Mouse (Mus musculus) neural tube, embryonic 14.5 days (tissue): Measurements from ENCODE around the gene Gm3250. TPM values are rescaled to one million over a fixed set of nuclear protein-coding genes. Genes with fewer than 3 reads are reported as not detected.
"Not testable (repeated sequence)": the region's sequence is repeated elsewhere in the genome, so short reads cannot be mapped to it uniquely, and the experiment has no call there.

Experiments
- ATAC-seq: fragments of 200-750 bp; cut with Nextera tagmentation; 2 replicates; pipeline ENCODE4 v1.8.0; 2017; ENCODE audit warnings: low read depth, mild to moderate bottlenecking, moderate TSS enrichment, moderate library complexity
- H3K27ac ChIP-seq: fragments of 300-500 bp; sonication (generic); 2 replicates; pipeline ENCODE4 v1.5.1; 2014; ENCODE audit warnings: low read depth, mild to moderate bottlenecking, control low read depth, low read length, moderate library complexity, mixed read lengths
- H3K27me3 ChIP-seq: fragments of 300-500 bp; sonication (generic); 2 replicates; pipeline ENCODE4 v1.6.1; 2014; ENCODE audit warnings: low read length; ENCODE audit not compliant: control insufficient read depth, insufficient read depth
- H3K36me3 ChIP-seq: fragments of 300-500 bp; sonication (generic); 2 replicates; pipeline ENCODE4 v1.6.1; 2014; ENCODE audit warnings: low read length, mixed read lengths; ENCODE audit not compliant: control insufficient read depth, insufficient read depth
- H3K4me1 ChIP-seq: fragments of 300-500 bp; sonication (generic); 2 replicates; pipeline ENCODE4 v1.6.1; 2014; ENCODE audit warnings: low read length; ENCODE audit not compliant: control insufficient read depth, insufficient read depth
- H3K4me2 ChIP-seq: fragments of 300-500 bp; sonication (generic); 2 replicates; pipeline ENCODE4 v1.6.1; 2014; ENCODE audit warnings: mild to moderate bottlenecking, low read depth, low read length, control low read depth
- H3K4me3 ChIP-seq: fragments of 300-500 bp; sonication (generic); 2 replicates; pipeline ENCODE4 v1.5.1; 2014; ENCODE audit warnings: low read depth, low read length, control low read depth, mixed read lengths
- H3K9ac ChIP-seq: fragments of 300-500 bp; sonication (generic); replicated peaks from 2 replicates; pipeline ENCODE4 v1.6.1; 2014; ENCODE audit warnings: low read depth, mild to moderate bottlenecking, control low read depth, low read length, mixed read lengths
- H3K9me3 ChIP-seq: fragments of 300-500 bp; sonication (generic); 2 replicates; pipeline ENCODE4 v1.6.1; 2016; ENCODE audit warnings: low read length; ENCODE audit not compliant: control insufficient read depth
- WGBS: fragments of 180-500 bp; shearing (Covaris S2); extraction: QIAGEN DNeasy Blood & Tissue Kit; methylation state at CpG from one replicate; pipeline ENCODE4 v1.1.7; 2014; 5-methylcytosine and 5-hydroxymethylcytosine counted together
- polyA plus RNA-seq: library from polyadenylated mRNA; unstranded; fragments of >200 nt; fragmentation: Nextera tagmentation; extraction: Ambion mirVana; gene quantifications from 2 replicates; pipeline ENCODE4 v1.2.1, GENCODE M21; 2014

Gm3250 gene
- polyA plus RNA-seq, 1 experiment from 2014 or later, result not detected

- Histone ChIP-seq H3K27me3 (no peaks in the 10 kb centered on the region), H3K9ac (no peak overlapping the region), H3K36me3 (no peaks in the 10 kb centered on the region), H3K9me3 (no peaks in the 10 kb centered on the region), H3K27ac (no peak overlapping the region), H3K4me3 (no peak overlapping the region), H3K4me1 (no peaks in the 10 kb centered on the region), H3K4me2 (no peak overlapping the region)
- WGBS, result 85% methylated on average over 1 of the region's 1 CpGs
- ATAC-seq, result no peak
Measured at GRCm38 (mm10) chr10:77769727-77770126, 12.6 kb downstream of the Gm3250 start.

GRCm38 (mm10) chr10:77759582-77759981, 22.8 kb downstream of the Gm3250 start, which contains the start of gene Gm3233:
TSS of gene Gm3233 (minus strand) at chr10:77759682.
- H3K27me3 ChIP-seq, H3K27ac ChIP-seq, H3K9me3 ChIP-seq, H3K4me2 ChIP-seq, H3K4me1 ChIP-seq, H3K4me3 ChIP-seq, H3K36me3 ChIP-seq, ATAC-seq, H3K9ac ChIP-seq: not testable (repeated sequence)
- WGBS, result no CpG with 5 or more reads among the region's 1 CpGs

DNA sequence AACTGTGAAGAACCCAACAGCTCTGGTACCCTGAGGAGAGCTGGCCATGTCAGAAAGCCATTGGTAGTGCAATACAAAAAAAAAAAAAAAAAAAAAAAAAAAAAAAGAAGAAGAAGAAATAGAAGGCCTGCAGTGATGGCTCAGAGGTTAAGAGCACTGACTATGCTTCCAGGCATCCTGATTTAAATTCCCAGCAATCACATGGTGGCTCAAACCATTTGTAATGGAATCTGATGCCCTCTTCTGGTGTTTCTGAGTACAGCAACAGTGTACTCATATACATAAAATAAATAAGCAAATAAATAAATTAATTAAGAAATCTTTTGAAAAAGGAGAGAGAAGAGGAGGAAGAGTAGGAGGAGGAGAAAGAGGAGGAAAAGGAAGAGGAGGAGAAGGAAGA, 28.9 kb downstream of the Gm3250 start:
- no peak for ATAC-seq
- no peak overlapping the region for H3K4me2 ChIP-seq
- H3K36me3 ChIP-seq, result no peaks in the 10 kb centered on the region
- no peak overlapping the region for H3K4me3 ChIP-seq
- no peaks in the 10 kb centered on the region for H3K27me3 ChIP-seq
- H3K27ac ChIP-seq, result no peak overlapping the region
- H3K9me3 ChIP-seq, result no peaks in the 10 kb centered on the region
- no peaks in the 10 kb centered on the region for H3K4me1 ChIP-seq
- H3K9ac ChIP-seq, result no peak overlapping the region

DNA sequence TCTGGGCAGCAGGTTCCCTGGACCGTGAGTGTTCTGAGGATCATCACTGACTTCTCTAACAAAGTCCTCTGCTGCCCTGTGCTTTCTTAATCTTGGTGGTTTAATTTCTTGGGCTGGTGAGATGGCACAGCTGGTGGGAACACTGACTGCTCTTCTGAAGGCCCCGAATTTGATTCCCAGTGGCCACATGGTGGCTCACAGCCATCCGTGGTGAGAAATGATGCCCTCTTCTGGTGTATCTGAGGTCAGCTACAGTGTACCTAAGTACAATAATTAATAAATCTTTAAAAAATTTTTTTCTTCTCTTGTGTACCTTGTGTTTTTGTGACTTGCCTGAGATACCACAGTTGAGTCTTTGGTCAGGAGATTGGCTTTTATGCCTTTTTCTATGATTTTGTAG, 30.0 kb downstream of the Gm3250 start:
- H3K4me3 ChIP-seq, H3K9ac ChIP-seq, ATAC-seq, H3K36me3 ChIP-seq, H3K9me3 ChIP-seq, H3K27ac ChIP-seq, H3K4me2 ChIP-seq, H3K4me1 ChIP-seq, H3K27me3 ChIP-seq: not testable (repeated sequence)
- WGBS, result 65% methylated on average over 3 of the region's 3 CpGs

DNA sequence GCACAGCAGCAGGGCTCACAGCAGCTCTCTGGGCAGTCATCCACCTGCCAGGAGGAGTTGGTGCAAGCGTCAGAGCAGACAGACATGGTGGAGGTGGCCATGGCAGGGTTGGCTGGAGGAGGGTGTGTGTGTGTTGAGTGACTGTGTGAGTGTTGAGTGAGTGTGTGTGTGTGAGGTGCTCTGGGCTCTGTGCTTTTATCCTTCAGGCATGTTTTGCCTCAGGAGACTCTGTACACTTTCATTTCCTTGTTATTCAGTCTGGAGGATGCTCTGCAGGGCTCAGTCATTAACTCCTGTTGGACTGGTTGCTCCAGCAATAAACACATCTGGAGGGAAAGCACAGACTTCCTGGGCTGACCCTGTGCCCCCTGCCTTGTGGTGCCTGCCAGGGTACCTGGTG, 31.1 kb downstream of the Gm3250 start, which contains the start of gene Gm9736:
Gene Gm9736 (minus strand): TSS at position 101 of the 400 bp plus-strand sequence.
- 78% methylated on average over 1 of the region's 1 CpGs for WGBS

DNA sequence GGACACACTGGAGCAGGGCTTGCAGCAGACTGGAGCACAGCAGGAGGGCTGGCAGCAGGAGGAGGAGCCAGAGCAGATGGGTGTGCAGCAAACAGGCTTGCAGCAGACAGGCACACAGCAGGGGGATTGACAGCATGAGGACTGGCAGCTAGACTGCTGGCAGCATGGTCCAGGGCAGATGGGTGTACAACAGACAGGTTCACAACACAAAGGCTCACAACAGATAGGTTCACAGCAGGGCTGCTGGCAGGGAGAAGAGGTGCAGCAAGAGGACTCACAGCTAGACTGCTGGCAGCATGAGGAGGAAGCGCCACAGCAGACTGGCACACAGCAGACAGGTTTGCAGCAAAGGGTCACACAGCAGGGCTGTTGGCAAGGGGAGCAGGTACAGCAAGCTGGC, 31.7 kb downstream of the Gm3250 start:
- not testable (repeated sequence) for H3K36me3 ChIP-seq, H3K4me1 ChIP-seq, H3K4me2 ChIP-seq, H3K4me3 ChIP-seq, H3K9me3 ChIP-seq, H3K27ac ChIP-seq, H3K27me3 ChIP-seq, ATAC-seq, H3K9ac ChIP-seq
- WGBS, result 73% methylated on average over 1 of the region's 1 CpGs

More for the DNA sequence above, 31.1 kb downstream of the Gm3250 start, which contains the start of gene Gm9736:
- not testable (repeated sequence) for H3K36me3 ChIP-seq, H3K9ac ChIP-seq, H3K27me3 ChIP-seq, H3K4me1 ChIP-seq, H3K27ac ChIP-seq, H3K9me3 ChIP-seq, H3K4me2 ChIP-seq, H3K4me3 ChIP-seq, ATAC-seq

- 68% methylated on average over 4 of the region's 5 CpGs for WGBS
- H3K27ac ChIP-seq, result not testable (repeated sequence)
Measured at GRCm38 (mm10) chr10:77741924-77742688, 40.2 kb downstream of the Gm3250 start, which contains the start of gene Gm18596. TSS of gene Gm18596 (minus strand) at chr10:77742638.

GRCm38 (mm10) chr10:77738929-77739328, 43.4 kb downstream of the Gm3250 start:
- Histone ChIP-seq H3K27ac (no peak overlapping the region), H3K36me3 (no peaks in the 10 kb centered on the region), H3K4me2 (no peak overlapping the region), H3K4me1 (no peaks in the 10 kb centered on the region), H3K9ac (no peak overlapping the region), H3K27me3 (no peaks in the 10 kb centered on the region), H3K4me3 (no peak overlapping the region), H3K9me3 (0 out of 2 replicates have a peak, but pooled peaks cover 3% of the 10 kb centered on the region)
- 89% methylated on average over 4 of the region's 4 CpGs for WGBS
- ATAC-seq, result no peak

More at GRCm38 (mm10) chr10:77741924-77742688, 40.2 kb downstream of the Gm3250 start, which contains the start of gene Gm18596:
- H3K9ac ChIP-seq, H3K4me1 ChIP-seq, ATAC-seq, H3K36me3 ChIP-seq, H3K27me3 ChIP-seq, H3K9me3 ChIP-seq, H3K4me3 ChIP-seq, H3K4me2 ChIP-seq: not testable (repeated sequence)

DNA sequence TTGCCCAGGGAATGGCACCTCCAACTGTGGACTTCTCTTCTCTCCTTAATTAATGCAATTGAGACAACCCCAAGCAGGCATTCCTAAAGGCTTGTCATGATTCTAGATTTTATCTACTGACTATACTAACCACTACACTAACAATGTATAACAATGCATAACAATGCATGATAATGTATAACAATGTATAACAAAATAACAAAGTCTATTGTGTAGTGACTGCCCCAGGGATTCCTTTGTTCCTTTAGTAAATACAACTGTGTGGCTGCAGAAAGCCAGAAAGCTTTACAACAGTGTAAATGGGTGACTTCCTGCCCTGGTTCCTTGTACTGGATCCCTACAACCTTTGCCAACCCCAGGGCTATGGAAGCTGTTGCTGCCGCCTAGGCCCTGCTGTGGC, 46.4 kb downstream of the Gm3250 start:
- Histone ChIP-seq H3K4me3 (no peak overlapping the region), H3K4me1 (no peaks in the 10 kb centered on the region), H3K27me3 (no peaks in the 10 kb centered on the region), H3K9me3 (0 out of 2 replicates have a peak, but pooled peaks cover 3% of the 10 kb centered on the region), H3K36me3 (no peaks in the 10 kb centered on the region), H3K4me2 (no peak overlapping the region), H3K9ac (no peak overlapping the region), H3K27ac (no peak overlapping the region)
- WGBS, result 73% methylated on average over 1 of the region's 1 CpGs
- ATAC-seq, result no peak
